Mouse (Mus musculus): ENCODE measurements around the gene Pla2g4e. TPM values are rescaled to one million over a fixed set of nuclear protein-coding genes. Genes with fewer than 3 reads are reported as not detected.

Gene Pla2g4e
- not detected in 4 replicates for total RNA-seq (2023; ENCODE audit: inconsistent age)

GRCm38 (mm10) chr2:120244679-120245420, at the start of gene Pla2g4e:
TSS of gene Pla2g4e (minus strand) at chr2:120245335.

DNA sequence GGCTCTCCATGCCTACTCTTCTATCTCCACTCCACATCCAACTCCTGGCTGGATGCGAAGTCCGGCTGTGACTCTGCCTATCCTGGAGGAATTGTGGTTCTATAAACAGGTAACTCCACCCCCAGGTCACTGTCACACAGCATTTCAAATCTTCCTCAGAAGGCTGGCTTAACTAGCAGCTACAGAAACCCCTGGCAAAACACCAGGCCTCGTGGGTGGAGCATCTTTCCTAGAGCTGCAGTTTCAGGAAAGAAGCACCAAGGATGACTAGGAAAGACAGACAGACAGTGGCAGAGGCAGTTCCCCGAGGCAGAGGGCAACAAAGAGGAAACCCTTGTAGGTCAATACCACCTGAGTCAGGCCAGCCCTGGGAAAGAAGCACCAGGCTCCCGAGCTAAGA, 43.9 kb upstream of the Pla2g4e start, which contains the start of gene Pla2g4d:
Pla2g4d (minus strand) TSS at position 203 of the 400 bp plus-strand sequence.

GRCm38 (mm10) chr2:120154361-120154894, 90.7 kb downstream of the Pla2g4e start, which contains the start of gene Ehd4:
TSS of gene Ehd4 (minus strand) at chr2:120154606.

Other genes starting within 250 kb of the Pla2g4e start
- 14.5 to 20.5 TPM (median 16.7 TPM) in 4 replicates for gene Jmjd7, start 217.9 kb downstream of the Pla2g4e start, total RNA-seq (2023; ENCODE audit: inconsistent age)
- 2.5 to 5.5 TPM (median 3.8 TPM) in 4 replicates for gene Gm28042, start 217.8 kb downstream of the Pla2g4e start, total RNA-seq (2023; ENCODE audit: inconsistent age)
- gene Pla2g4b, start 211.9 kb downstream of the Pla2g4e start, total RNA-seq (2023; ENCODE audit: inconsistent age), result 4.9 to 9.5 TPM (median 7.5 TPM) in 4 replicates
- 82.5 to 102 TPM (median 94.9 TPM) in 4 replicates for gene Ehd4, start 90.7 kb downstream of the Pla2g4e start, total RNA-seq (2023; ENCODE audit: inconsistent age)
- not detected in 4 replicates for gene Pla2g4d, start 43.9 kb upstream of the Pla2g4e start, total RNA-seq (2023; ENCODE audit: inconsistent age)
- gene Pla2g4f, start 68.8 kb upstream of the Pla2g4e start, total RNA-seq (2023; ENCODE audit: inconsistent age), result 0.22 to 0.36 TPM (median 0.26 TPM) in 3 of 4 replicates, not detected in the other
- 60.1 to 85.2 TPM (median 71.0 TPM) in 4 replicates for gene Vps39, start 107.8 kb upstream of the Pla2g4e start, total RNA-seq (2023; ENCODE audit: inconsistent age)
- gene Ganc, start 158.6 kb upstream of the Pla2g4e start, total RNA-seq (2023; ENCODE audit: inconsistent age), result 38.4 to 47.2 TPM (median 46.1 TPM) in 4 replicates
- 47.0 to 54.0 TPM (median 52.7 TPM) in 4 replicates for gene Tmem87a, start 158.8 kb upstream of the Pla2g4e start, total RNA-seq (2023; ENCODE audit: inconsistent age)
- gene Capn3, start 210.7 kb upstream of the Pla2g4e start, total RNA-seq (2023; ENCODE audit: inconsistent age), result 0.67 to 3.9 TPM (median 1.4 TPM) in 4 replicates